Mouse (Mus musculus): ENCODE measurements around the gene Mbtps2.

Mbtps2 gene

GRCm38 (mm10) chrX:157598186-157598996, at the start of gene Mbtps2:
Gene Mbtps2 (minus strand): TSS chrX:157598715.
- DNase-seq (ENCODE audit: low read depth, low spot score), result peak; percentile 78

DNA sequence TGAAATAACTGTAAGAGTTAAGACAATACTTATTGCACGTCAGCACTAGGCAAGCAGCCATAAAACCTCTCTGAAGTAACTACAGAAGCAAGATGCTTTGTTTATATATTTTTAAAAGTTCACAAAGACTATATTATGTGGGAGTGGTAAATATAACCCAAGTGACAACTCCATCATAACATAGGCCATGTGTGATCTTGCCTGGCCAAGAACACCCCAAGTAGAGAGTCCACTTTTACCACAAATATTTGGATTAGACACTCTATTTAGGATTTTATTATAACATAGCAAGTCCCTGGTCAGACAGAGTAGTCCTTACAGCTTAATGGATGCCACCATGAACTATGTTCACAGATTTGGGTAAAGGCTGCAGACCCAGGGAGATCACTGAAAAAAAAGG, 47.9 kb upstream of the Mbtps2 start:
- DNase-seq (ENCODE audit: low read depth, low spot score), result no peak

DNA sequence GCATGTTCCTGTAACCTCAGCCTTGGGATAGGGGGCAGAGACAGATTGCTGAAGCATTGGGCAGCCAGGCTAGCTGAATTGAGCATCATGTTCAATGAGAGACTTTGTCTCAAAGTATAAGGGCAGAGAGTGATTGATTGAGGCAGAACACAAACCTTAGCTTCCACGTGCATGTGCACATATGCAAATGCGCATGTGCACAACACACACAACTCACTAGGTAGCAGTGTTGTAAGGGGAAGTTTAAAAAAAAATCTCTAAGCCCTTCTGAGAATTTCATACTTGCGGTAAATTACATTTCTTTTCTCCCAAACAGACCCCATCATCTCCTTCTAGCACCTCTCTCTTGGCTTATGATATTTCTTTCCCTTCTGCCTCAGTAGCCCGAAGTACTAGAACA, 46.2 kb upstream of the Mbtps2 start:
- DNase-seq (ENCODE audit: low read depth, low spot score), result no peak

DNA sequence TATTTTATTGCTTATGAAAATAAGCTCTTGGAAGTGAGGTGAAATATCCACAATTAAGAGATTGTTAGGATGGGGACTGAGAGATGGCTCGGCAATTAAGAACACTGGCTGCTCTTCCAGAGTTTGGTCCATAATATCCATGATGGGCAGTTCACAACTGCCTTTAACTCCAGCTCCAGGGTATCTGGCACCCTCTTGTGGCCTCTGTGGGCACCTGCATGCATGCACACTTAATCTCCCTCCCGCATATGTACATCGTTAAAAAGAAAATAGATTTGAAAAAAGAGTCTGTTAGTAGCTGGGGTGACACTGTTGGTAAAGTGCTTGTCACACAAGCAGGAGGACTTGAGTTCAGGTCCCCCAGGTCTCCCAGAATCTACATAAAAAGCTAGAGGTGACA, 45.8 kb upstream of the Mbtps2 start:
- peak; percentile 45 for DNase-seq (ENCODE audit: low read depth, low spot score)

- no peak for DNase-seq (ENCODE audit: low read depth, low spot score)
These were observed 44.3 kb upstream of the Mbtps2 start for GRCm38 (mm10) chrX:157642856-157643255.

DNA sequence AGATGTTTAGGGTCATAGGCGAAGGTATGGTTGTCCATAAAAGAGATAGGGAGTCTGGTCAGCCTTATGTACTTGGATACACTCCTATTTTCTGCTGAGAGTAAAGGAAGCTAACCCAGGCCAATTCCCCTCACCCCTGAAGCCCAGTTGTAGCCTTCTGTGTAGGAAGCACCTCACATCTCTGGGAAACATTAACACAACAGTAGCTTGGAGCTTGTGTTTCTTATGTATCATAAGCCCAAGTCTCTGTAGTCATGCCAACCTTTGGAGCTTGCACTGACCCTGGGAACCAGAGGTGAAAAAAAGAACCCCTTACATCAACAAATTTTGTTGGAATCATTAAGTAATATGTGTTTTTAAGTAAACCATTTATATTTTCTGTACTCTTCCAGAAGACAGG, 38.7 kb upstream of the Mbtps2 start:
- DNase-seq (ENCODE audit: low read depth, low spot score), result no peak

DNA sequence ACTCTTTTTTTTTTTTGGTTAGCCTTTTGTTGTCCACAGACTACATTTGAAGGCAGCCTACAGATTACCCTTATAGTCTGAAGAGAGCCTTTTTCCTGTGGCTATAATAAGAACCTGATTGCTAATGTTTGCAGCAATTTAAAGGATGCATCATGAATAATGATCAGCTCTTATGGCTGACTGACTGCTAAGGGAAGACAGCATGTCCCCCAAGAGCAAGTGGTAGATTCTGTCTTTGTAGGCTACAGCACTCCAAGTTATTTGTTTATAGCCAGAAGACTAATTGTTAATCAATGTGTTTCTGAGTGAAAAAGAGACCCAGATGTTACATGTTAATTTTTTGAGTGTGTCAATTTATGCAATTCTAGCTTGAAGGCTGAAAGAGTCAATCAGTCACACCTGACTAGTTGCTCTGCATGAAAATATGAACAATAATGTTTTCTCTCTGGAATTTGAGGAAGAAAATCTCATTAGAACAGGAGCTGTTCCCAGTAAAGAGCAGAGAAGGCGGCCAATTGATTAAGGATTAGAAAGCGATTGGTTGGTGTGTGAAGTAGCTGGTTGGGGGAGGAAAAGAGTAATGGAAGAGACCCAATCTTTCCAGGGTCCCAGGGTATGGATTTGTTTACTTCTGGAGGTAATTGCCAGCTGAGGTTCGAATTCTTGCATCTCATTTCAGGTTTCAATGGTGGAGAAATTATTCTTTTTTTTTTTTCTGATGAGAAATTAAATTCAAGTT, 35.3 kb upstream of the Mbtps2 start:
- no peak for DNase-seq (ENCODE audit: low read depth, low spot score)

GRCm38 (mm10) chrX:157630341-157630740, 31.8 kb upstream of the Mbtps2 start:
- no peak for DNase-seq (ENCODE audit: low read depth, low spot score)

DNA sequence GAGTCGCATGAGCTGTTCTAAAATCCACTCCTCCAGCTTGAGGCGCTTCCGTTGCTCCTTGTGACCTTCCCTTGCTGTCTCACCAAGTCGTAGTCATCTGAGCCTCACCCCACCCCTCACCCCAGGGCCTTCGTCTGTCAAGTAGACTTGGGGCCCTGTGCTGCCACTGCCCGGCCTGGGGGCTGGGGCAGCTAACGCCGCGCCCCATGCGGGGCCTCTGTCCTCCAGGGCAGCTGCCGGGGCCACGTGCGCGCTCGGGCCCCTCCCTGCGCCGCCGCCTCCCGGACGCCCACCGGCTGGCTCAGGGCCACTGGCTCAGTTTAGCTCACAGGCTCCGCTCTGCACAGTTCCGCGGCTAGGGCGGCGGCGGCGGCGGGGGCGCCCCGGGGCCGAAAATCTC, 14.4 kb upstream of the Mbtps2 start:
- no peak for DNase-seq (ENCODE audit: low read depth, low spot score)

DNA sequence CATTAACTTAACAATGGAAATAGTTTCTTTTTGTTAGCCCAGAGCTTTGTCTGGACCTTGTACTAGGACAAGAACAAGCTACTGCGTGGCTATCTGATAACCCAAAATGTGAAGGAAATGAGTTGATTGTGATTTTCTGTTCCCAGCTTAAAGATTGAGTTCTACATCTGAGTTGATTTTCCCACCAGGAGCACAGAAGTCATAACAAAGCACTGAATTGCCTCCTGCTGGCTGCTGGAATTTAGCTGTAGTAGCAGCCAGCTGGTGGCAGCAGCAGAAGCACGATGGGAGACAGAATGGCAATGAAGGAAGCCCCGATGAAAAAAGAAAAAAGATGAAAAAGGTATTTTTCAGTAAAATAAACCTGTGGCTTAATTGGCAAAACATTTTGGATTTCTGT, 2.9 kb upstream of the Mbtps2 start:
- peak; percentile 60 for DNase-seq (ENCODE audit: low read depth, low spot score)

GRCm38 (mm10) chrX:157597585-157598185, 830 bp downstream of the Mbtps2 start:
- DNase-seq (ENCODE audit: low read depth, low spot score), result peak; percentile 27

DNA sequence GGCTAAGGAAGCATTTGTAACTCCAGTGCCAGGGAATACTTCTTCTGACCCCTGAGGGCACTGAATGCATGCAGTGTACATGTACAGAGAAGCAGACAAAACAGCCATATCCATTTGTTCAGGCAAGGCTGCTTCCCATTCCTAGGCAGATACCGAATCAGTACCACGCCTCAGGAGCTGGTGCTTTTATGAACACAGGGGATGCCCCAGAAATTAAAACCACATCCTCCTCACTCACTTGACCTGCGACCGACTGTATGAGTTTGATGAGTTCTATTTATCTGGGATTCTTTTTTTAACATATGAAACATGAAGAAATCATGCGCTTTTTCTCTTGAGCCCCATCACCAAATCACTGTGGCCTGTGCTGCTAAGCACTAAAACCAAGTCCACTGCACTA, 1.7 kb downstream of the Mbtps2 start:
- DNase-seq (ENCODE audit: low read depth, low spot score), result no peak

DNA sequence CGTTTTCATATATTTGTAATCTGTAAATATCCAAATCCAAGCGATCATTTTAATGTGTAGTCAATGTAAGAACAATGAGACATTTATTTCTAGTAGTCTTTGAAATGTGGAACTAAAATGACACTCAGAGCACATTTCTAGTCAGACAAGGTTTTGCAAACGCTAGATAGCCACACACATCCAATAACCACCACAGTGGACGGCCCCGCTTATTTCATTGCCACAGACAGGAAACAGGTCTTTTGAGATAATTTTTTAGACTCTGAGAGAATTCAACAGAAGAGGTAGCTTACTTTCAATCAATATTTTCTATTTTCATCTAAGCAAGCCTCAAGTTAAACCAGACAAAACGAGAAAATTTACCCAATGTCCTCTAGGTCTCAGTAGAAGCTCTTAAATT, 2.6 kb downstream of the Mbtps2 start:
- no peak for DNase-seq (ENCODE audit: low read depth, low spot score)

DNA sequence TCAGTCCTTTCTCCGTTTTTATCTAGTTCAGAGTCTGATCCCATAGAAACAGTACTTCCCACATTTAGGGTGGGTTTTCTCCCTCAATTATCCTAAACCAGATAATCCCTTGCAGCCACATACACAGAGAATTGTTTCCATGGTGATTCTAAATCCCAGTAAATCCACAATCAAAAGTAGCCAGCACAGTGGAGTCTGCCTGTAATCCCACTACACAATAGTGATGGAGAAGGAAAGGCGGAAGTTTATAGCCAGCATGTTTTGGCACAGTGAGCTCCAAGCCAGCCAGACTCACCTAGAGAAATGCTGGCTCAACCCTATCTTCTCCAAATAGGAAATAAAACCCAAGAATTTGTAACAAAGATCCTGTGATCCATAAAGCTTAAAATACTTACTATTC, 3.9 kb downstream of the Mbtps2 start:
- DNase-seq (ENCODE audit: low read depth, low spot score), result no peak

DNA sequence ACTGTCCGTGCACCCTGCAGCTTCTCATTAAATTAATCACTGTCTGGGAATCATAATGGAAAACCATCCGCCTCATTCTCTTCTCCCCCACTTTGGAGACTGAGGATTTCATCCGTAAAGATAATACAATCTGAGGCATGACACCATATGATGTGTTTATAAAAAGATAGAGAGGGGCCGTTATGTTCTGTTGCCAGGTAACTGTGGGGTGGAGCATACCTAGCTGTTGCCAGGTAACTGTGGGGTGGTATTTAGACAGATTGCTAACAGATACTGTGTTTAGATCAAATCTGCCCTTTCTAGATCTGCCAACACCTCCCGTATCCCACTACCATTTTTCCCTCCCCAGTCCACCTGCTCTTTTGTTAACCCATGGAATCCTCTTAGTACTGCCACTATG, 11.5 kb downstream of the Mbtps2 start:
- DNase-seq (ENCODE audit: low read depth, low spot score), result no peak

GRCm38 (mm10) chrX:157586397-157586796, 12.1 kb downstream of the Mbtps2 start:
- no peak for DNase-seq (ENCODE audit: low read depth, low spot score)

- DNase-seq (ENCODE audit: low read depth, low spot score), result no peak
These were observed 19.4 kb downstream of the Mbtps2 start for GRCm38 (mm10) chrX:157579108-157579614.

DNA sequence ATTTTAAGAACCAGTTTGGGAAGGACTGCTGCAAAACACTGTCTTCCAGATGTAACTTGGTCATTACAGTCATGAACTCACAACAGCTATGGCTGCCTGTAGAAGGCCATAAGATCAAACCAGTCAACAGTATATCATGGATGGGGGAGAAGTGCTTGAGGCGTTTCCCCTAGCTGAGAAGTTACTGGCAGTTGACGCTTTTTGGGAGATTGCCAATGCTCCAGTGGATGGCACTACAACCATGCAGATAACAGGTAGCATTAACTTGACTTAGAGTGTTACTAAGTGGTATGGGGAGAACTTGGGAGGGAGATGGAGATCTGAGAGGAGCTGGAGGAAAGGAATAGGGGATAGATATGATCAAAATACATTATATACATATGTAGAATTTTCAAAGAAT, 23.8 kb downstream of the Mbtps2 start:
- no peak for DNase-seq (ENCODE audit: low read depth, low spot score)

- DNase-seq (ENCODE audit: low read depth, low spot score), result no peak
These were observed 29.7 kb downstream of the Mbtps2 start, which contains the start of gene Yy2 for GRCm38 (mm10) chrX:157568840-157569239. Gene Yy2 (minus strand): TSS chrX:157568985.

- peak; percentile 5 for DNase-seq (ENCODE audit: low read depth, low spot score)
These were observed 34.7 kb downstream of the Mbtps2 start for GRCm38 (mm10) chrX:157563794-157564193.

- peak; percentile 42 for DNase-seq (ENCODE audit: low read depth, low spot score)
These were observed 51.4 kb downstream of the Mbtps2 start for GRCm38 (mm10) chrX:157547082-157547481.

DNA sequence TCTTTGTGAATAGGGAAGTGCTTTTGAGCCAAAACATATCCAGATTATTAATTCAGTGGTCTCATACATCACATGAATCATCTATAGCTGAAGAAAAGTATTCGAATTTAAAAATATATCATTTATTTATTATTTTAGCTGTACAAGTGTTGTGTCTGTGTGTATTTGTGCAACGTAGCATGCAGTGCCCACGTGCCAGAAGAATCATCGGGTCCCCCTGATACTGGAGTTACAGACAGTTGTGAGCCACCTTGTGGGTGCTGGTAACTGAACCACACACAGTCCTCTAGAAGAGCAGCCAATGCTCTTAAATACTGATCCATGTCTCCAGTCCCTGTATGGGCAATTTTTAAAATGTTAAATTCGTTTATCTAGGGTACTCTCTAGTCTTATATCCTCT, 92.1 kb downstream of the Mbtps2 start:
- DNase-seq (ENCODE audit: low read depth, low spot score), result no peak
